Mouse (Mus musculus): ENCODE data around the gene Cfi. TPM values are rescaled to one million over a fixed set of nuclear protein-coding genes. Genes with fewer than 3 reads are reported as not detected.

Cfi gene
- not detected for total RNA-seq (2023)

DNA sequence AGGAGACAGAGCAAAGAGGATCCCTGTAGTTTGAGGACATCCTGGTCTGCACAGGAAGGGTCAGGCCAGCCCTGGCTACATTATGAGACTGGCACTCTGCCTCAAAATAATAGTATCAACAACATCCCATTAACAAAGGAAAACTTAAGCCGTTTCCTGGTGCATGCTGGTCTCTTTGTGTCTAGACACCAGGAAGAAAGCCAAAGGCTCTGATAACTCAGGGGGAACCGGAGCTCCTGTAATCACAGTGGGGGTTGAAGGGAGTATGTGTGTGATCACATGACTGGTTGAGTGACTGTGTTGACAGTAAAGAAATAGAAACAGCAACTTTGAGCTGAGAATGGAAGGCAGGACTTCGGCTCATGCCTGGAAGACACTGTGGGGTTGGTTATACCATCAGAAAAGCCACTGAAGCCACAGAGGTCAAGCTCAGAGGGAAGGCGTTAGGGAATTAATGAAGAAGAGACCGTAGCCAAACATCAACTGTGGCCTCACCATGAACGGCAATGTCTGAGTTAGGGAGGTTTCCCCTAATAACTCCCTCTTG lies at the start of gene Cfi:
Cfi (plus strand) TSS at position 497 of the 547 bp plus-strand sequence.

GRCm38 (mm10) chr3:129803765-129804164 lies 31.9 kb upstream of the Cfi start, which contains the start of gene Lrit3:
TSS of gene Lrit3 (minus strand) at chr3:129804030.

DNA sequence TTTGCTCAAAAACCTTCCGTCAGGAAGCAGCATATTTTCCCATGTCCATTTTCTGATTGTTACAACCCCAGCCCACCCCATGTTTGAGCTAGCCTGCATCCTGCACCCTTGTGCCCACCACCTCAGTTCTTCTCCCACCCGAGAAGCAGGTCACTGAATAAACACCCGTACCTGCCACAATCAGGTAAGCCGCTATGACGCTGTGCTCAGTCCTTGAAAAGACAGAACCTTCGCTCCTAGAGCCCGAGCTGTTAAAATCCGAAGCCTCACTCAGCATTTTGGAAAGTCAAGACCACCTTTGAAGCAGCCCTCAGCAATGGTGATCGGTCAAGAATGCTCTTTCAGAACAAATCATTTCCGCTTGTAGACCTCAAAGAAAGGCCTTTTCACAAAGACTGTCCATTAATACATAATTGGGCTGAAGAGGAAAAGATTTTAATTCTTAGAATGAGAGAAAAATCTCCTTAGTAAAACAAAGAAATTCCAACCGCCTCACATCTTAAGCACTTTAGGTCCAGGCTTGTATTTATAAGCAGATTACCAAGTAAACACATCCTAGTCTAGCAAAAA lies 13.4 kb upstream of the Cfi start, which contains the start of gene Rrh:
Rrh (minus strand) TSS at position 382 of the 570 bp plus-strand sequence.

GRCm38 (mm10) chr3:129831035-129831568 lies 4.6 kb upstream of the Cfi start, which contains the start of gene Gar1:
TSS of gene Gar1 (minus strand) at chr3:129831396.

DNA sequence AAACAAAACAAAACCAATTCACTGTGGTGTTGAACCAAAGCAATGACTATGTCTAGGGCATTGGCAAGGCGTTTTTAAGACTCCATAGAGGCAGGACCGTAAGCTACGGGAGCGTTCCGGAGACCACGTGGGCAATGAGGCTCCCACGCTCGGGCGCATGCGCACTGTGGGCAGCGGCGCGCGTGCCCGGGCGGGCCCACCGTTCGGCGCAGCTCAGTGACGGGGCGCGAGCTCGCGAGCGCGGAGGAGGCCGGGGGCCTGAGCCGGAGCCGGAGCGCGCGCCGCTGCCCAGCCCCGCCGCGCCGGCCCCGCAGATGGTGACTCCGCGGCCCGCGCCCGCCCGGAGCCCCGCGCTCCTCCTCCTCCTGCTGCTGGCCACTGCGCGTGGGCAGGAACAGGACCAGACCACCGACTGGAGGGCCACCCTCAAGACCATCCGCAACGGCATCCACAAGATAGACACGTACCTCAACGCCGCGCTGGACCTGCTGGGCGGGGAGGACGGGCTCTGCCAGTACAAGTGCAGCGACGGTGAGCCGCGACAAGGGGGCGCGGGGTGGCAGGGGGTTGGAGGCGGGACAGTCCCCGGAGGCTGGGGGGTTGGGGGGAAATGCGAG lies 42.8 kb downstream of the Cfi start, which contains the start of gene Pla2g12a:
Pla2g12a (plus strand) TSS at position 202 of the 617 bp plus-strand sequence.

GRCm38 (mm10) chr3:129901271-129901809 lies 65.7 kb downstream of the Cfi start, which contains the start of gene Casp6:
TSS of gene Casp6 (plus strand) at chr3:129901425.

Other genes starting within 250 kb of the Cfi start
- under 1 TPM; 0.33 to 0.96 TPM for gene Egf, start 80.6 kb upstream of the Cfi start, total RNA-seq (2023)
- gene Lrit3, start 31.9 kb upstream of the Cfi start, total RNA-seq (2023) = not detected
- gene Rrh, start 13.3 kb upstream of the Cfi start, total RNA-seq (2023) = under 1 TPM in 1 of 2 experiments, not detected in 1; 0.22 TPM
- 10 to 100 TPM; 24.3 to 27.6 TPM for gene Gar1, start 4.5 kb upstream of the Cfi start, total RNA-seq (2023)
- gene Pla2g12a, start 42.7 kb downstream of the Cfi start, total RNA-seq (2023) = 10 to 100 TPM in 1 of 2 experiments, 1 to 10 TPM in 1; 9.8 to 10.6 TPM
- gene Casp6, start 65.5 kb downstream of the Cfi start, total RNA-seq (2023) = 10 to 100 TPM in 1 of 2 experiments, 1 to 10 TPM in 1; 9.2 to 10.1 TPM
- gene Mcub, start 134.3 kb downstream of the Cfi start, total RNA-seq (2023) = 10 to 100 TPM; 30.8 to 32.2 TPM
- gene Sec24b, start 225.7 kb downstream of the Cfi start, total RNA-seq (2023) = 10 to 100 TPM; 62.2 to 69.4 TPM

Data from neutrophil, adult 83 days (primary cell).